Mouse (Mus musculus) MEL (cell line): ENCODE measurements around the gene Hnrnph1. TPM values are rescaled to one million over a fixed set of nuclear protein-coding genes. Genes with fewer than 3 reads are reported as not detected.
A peak's percentile ranks its signal among the peaks of the same experiment; 100 is the strongest.

Experiments used
- DNase-seq: peaks from one replicate; pipeline ENCODE4 v3.0.0; 2011; ENCODE audit warnings: low read depth, low spot score
- H3K27ac ChIP-seq: 2 replicates; pipeline ENCODE4 v1.5.1; 2012; ENCODE audit warnings: low read depth, mild to moderate bottlenecking, control low read depth, low read length, moderate library complexity; ENCODE audit not compliant: control insufficient read depth
- H3K27me3 ChIP-seq, 2 experiments: fragments of 150-350 bp in 1 of 2; sonication (generic) in 1 of 2; 2 replicates each; pipeline ENCODE4 v1.6.1; 2012; ENCODE audit warnings: low read length in 2 of 2, mild to moderate bottlenecking in 2 of 2, improper control_type of control experiment in 1 of 2, moderate library complexity in 1 of 2; ENCODE audit not compliant: insufficient read depth in 2 of 2, control insufficient read depth in 1 of 2
- H3K36me3 ChIP-seq, 2 experiments: 2 replicates each; pipeline ENCODE4 v1.6.1; 2012 to 2014; ENCODE audit warnings: low read length in 2 of 2, improper control_type of control experiment in 1 of 2, inconsistent platforms in 1 of 2, mild to moderate bottlenecking in 1 of 2; ENCODE audit not compliant: insufficient read depth in 2 of 2, control insufficient read depth in 1 of 2
- H3K4me1 ChIP-seq, 2 experiments: fragments of 150-350 bp in 1 of 2; sonication (generic) in 1 of 2; 2 replicates each; pipeline ENCODE4 v1.6.1; 2012; ENCODE audit warnings: low read length in 2 of 2, improper control_type of control experiment in 1 of 2, mild to moderate bottlenecking in 1 of 2; ENCODE audit not compliant: insufficient read depth in 2 of 2, control insufficient read depth in 1 of 2
- H3K4me3 ChIP-seq, 2 experiments: fragments of 150-350 bp in 1 of 2; sonication (generic) in 1 of 2; 2 replicates each; pipeline ENCODE4 v1.5.1; 2012; ENCODE audit warnings: low read depth in 2 of 2, low read length in 2 of 2, mild to moderate bottlenecking in 2 of 2, moderate library complexity in 2 of 2, control low read depth in 1 of 2, improper control_type of control experiment in 1 of 2; ENCODE audit not compliant: control insufficient read depth in 1 of 2, insufficient read depth in 1 of 2
- H3K79me2 ChIP-seq: 2 replicates; pipeline ENCODE4 v1.6.1; 2012; ENCODE audit warnings: mild to moderate bottlenecking, low read length, moderate library complexity; ENCODE audit not compliant: control insufficient read depth, poor library complexity, insufficient read depth
- H3K9ac ChIP-seq: 2 replicates; pipeline ENCODE4 v1.6.1; 2012; ENCODE audit warnings: low read depth, mild to moderate bottlenecking, control low read depth, low read length, moderate library complexity; ENCODE audit not compliant: control insufficient read depth, poor library complexity, severe bottlenecking
- H3K9me3 ChIP-seq: fragments of 150-350 bp; sonication (generic); replicated peaks from 2 replicates; pipeline ENCODE4 v1.6.1; 2012; ENCODE audit warnings: mild to moderate bottlenecking, low read length, improper control_type of control experiment, moderate library complexity; ENCODE audit not compliant: insufficient read depth
- BHLHE40 ChIP-seq: IDR thresholded peaks from 2 replicates; pipeline ENCODE4 v1.6.1; 2012; ENCODE audit warnings: low read depth, mild to moderate bottlenecking, inconsistent platforms, low read length, improper control_type of control experiment, borderline replicate concordance
- CHD1 ChIP-seq: IDR thresholded peaks from 2 replicates; pipeline ENCODE4 v1.6.1; 2012; ENCODE audit warnings: low read depth, mild to moderate bottlenecking, inconsistent platforms, low read length, improper control_type of control experiment
- CHD2 ChIP-seq: IDR thresholded peaks from 2 replicates; pipeline ENCODE4 v1.6.1; 2011; ENCODE audit warnings: low read length, improper control_type of control experiment
- CTCF ChIP-seq, 3 experiments: IDR thresholded peaks in 2 of 3; conservative IDR thresholded peaks in 1 of 3; 2 replicates each; pipeline ENCODE4 v1.5.1; 2011 to 2012; ENCODE audit warnings: low read length in 3 of 3, low read depth in 2 of 3, mild to moderate bottlenecking in 2 of 3, improper control_type of control experiment in 1 of 3, inconsistent platforms in 1 of 3, mixed read lengths in 1 of 3, moderate library complexity in 1 of 3; ENCODE audit not compliant: control insufficient read depth in 1 of 3, insufficient read depth in 1 of 3, poor library complexity in 1 of 3, severe bottlenecking in 1 of 3
- ELF1 ChIP-seq: IDR thresholded peaks from 2 replicates; pipeline ENCODE4 v1.6.1; 2014; ENCODE audit warnings: low read depth, mild to moderate bottlenecking, inconsistent platforms, low read length, improper control_type of control experiment, moderate library complexity
- EP300 ChIP-seq, 2 experiments: IDR thresholded peaks; 2 replicates each; pipeline ENCODE4 v1.6.1; 2011; ENCODE audit warnings: improper control_type of control experiment in 2 of 2, low read length in 2 of 2, low read depth in 1 of 2, mild to moderate bottlenecking in 1 of 2
- ETS1 ChIP-seq: IDR thresholded peaks from 2 replicates; pipeline ENCODE4 v1.6.1; 2012; ENCODE audit warnings: low read depth, mild to moderate bottlenecking, inconsistent platforms, low read length, improper control_type of control experiment, moderate library complexity
- GABPA ChIP-seq: IDR thresholded peaks from 2 replicates; pipeline ENCODE4 v1.6.1; 2012; ENCODE audit warnings: low read depth, mild to moderate bottlenecking, inconsistent platforms, low read length, improper control_type of control experiment, moderate library complexity
- GATA1 ChIP-seq: IDR thresholded peaks from 2 replicates; pipeline ENCODE4 v1.6.1; 2011; ENCODE audit warnings: low read depth, low read length, improper control_type of control experiment
- HCFC1 ChIP-seq: IDR thresholded peaks from 2 replicates; pipeline ENCODE4 v1.6.1; 2012; ENCODE audit warnings: low read depth, mild to moderate bottlenecking, inconsistent platforms, low read length, improper control_type of control experiment, moderate library complexity
- JUND ChIP-seq: IDR thresholded peaks from 2 replicates; pipeline ENCODE4 v1.6.1; 2011; ENCODE audit warnings: low read depth, mild to moderate bottlenecking, improper control_type of control experiment, low read length
- KAT2A ChIP-seq: conservative IDR thresholded peaks from 2 replicates; pipeline ENCODE4 v1.6.1; 2012; ENCODE audit warnings: low read depth, low read length, improper control_type of control experiment, inconsistent platforms
- MAFK ChIP-seq: IDR thresholded peaks from 2 replicates; pipeline ENCODE4 v1.6.1; 2011; ENCODE audit warnings: low read depth, mild to moderate bottlenecking, low read length, improper control_type of control experiment, borderline replicate concordance
- MAZ ChIP-seq: IDR thresholded peaks from 2 replicates; pipeline ENCODE4 v1.6.1; 2012; ENCODE audit warnings: low read depth, mild to moderate bottlenecking, inconsistent platforms, low read length, improper control_type of control experiment
- MEF2A ChIP-seq: IDR thresholded peaks from 2 replicates; pipeline ENCODE4 v1.6.1; 2014; ENCODE audit warnings: low read depth, mild to moderate bottlenecking, inconsistent platforms, low read length, improper control_type of control experiment; ENCODE audit not compliant: poor library complexity, insufficient replicate concordance, severe bottlenecking; ENCODE audit errors: extremely low read depth
- MXI1 ChIP-seq: IDR thresholded peaks from 2 replicates; pipeline ENCODE4 v1.6.1; 2011; ENCODE audit warnings: mild to moderate bottlenecking, low read depth, low read length, improper control_type of control experiment
- MYB ChIP-seq: IDR thresholded peaks from 2 replicates; pipeline ENCODE4 v1.6.1; 2011; ENCODE audit warnings: mild to moderate bottlenecking, low read depth, low read length, improper control_type of control experiment
- MYC ChIP-seq: IDR thresholded peaks from 2 replicates; pipeline ENCODE4 v1.6.1; 2011; ENCODE audit warnings: low read depth, mild to moderate bottlenecking, low read length, improper control_type of control experiment, moderate library complexity
- NELFE ChIP-seq: IDR thresholded peaks from 2 replicates; pipeline ENCODE4 v1.6.1; 2011; ENCODE audit warnings: low read depth, low read length, improper control_type of control experiment
- NRF1 ChIP-seq: IDR thresholded peaks from 2 replicates; pipeline ENCODE4 v1.6.1; 2014; ENCODE audit warnings: low read depth, mild to moderate bottlenecking, inconsistent platforms, low read length, improper control_type of control experiment, moderate library complexity; ENCODE audit not compliant: poor library complexity, insufficient read depth, severe bottlenecking
- POLR2A ChIP-seq, 2 experiments: IDR thresholded peaks; 2 replicates each; pipeline ENCODE4 v1.6.1; 2011 to 2012; ENCODE audit warnings: low read length in 2 of 2, mild to moderate bottlenecking in 2 of 2, control low read depth in 1 of 2, improper control_type of control experiment in 1 of 2, low read depth in 1 of 2, moderate library complexity in 1 of 2; ENCODE audit not compliant: control insufficient read depth in 1 of 2, insufficient read depth in 1 of 2, poor library complexity in 1 of 2
- POLR2AphosphoS5 ChIP-seq: IDR thresholded peaks from 2 replicates; pipeline ENCODE4 v1.6.1; 2012; ENCODE audit warnings: low read depth, borderline replicate concordance, mild to moderate bottlenecking, inconsistent platforms, low read length, moderate library complexity, mixed read lengths
- RAD21 ChIP-seq: IDR thresholded peaks from 2 replicates; pipeline ENCODE4 v1.6.1; 2011; ENCODE audit warnings: mild to moderate bottlenecking, low read depth, low read length, improper control_type of control experiment
- RCOR1 ChIP-seq: IDR thresholded peaks from 2 replicates; pipeline ENCODE4 v1.6.1; 2012; ENCODE audit warnings: low read depth, mild to moderate bottlenecking, inconsistent platforms, low read length, improper control_type of control experiment
- SIN3A ChIP-seq: IDR thresholded peaks from 2 replicates; pipeline ENCODE4 v1.6.1; 2012; ENCODE audit warnings: low read length, improper control_type of control experiment, inconsistent platforms
- TAL1 ChIP-seq: IDR thresholded peaks from 2 replicates; pipeline ENCODE4 v1.6.1; 2012; ENCODE audit warnings: mild to moderate bottlenecking, inconsistent platforms, low read length, moderate library complexity, mixed read lengths
- TCF12 ChIP-seq: IDR thresholded peaks from 2 replicates; pipeline ENCODE4 v1.6.1; 2014; ENCODE audit warnings: low read depth, mild to moderate bottlenecking, inconsistent platforms, low read length, improper control_type of control experiment, moderate library complexity
- UBTF ChIP-seq: IDR thresholded peaks from 2 replicates; pipeline ENCODE4 v1.6.1; 2012; ENCODE audit warnings: low read depth, mild to moderate bottlenecking, inconsistent platforms, low read length, improper control_type of control experiment, moderate library complexity, borderline replicate concordance; ENCODE audit not compliant: insufficient read depth
- USF1 ChIP-seq: IDR thresholded peaks from 2 replicates; pipeline ENCODE4 v1.6.1; 2014; ENCODE audit warnings: low read depth, mild to moderate bottlenecking, inconsistent platforms, low read length, improper control_type of control experiment, moderate library complexity
- USF2 ChIP-seq, 2 experiments: IDR thresholded peaks; 2 replicates each; pipeline ENCODE4 v1.6.1; 2011 to 2012; ENCODE audit warnings: improper control_type of control experiment in 2 of 2, low read length in 2 of 2, borderline replicate concordance in 1 of 2, inconsistent platforms in 1 of 2, low read depth in 1 of 2, mild to moderate bottlenecking in 1 of 2; ENCODE audit not compliant: insufficient read depth in 1 of 2
- ZKSCAN1 ChIP-seq: IDR thresholded peaks from 2 replicates; pipeline ENCODE4 v1.6.1; 2012; ENCODE audit warnings: low read depth, mild to moderate bottlenecking, inconsistent platforms, low read length, improper control_type of control experiment, moderate library complexity
- ZMIZ1 ChIP-seq: IDR thresholded peaks from 2 replicates; pipeline ENCODE4 v1.6.1; 2012; ENCODE audit warnings: low read depth, mild to moderate bottlenecking, inconsistent platforms, low read length, improper control_type of control experiment, moderate library complexity
- ZNF384 ChIP-seq: IDR thresholded peaks from 2 replicates; pipeline ENCODE4 v1.6.1; 2012; ENCODE audit warnings: low read depth, mild to moderate bottlenecking, inconsistent platforms, low read length, improper control_type of control experiment
- polyA plus RNA-seq, 2 experiments: library from polyadenylated mRNA; stranded (reverse) in 1 of 2; unstranded in 1 of 2; fragments of >175 nt in 1 of 2; fragments of >200 nt in 1 of 2; gene quantifications; 2 replicates each; pipeline versions ENCODE4 v1.2.1 to v1.2.4; 2012; ENCODE audit warnings: low replicate concordance in 2 of 2, low read depth in 1 of 2; ENCODE audit not compliant: insufficient read length in 2 of 2, insufficient read depth in 1 of 2, missing spikeins in 1 of 2
- total RNA-seq: library from RNA; depleted of rRNA; stranded (reverse); fragments of 300-350 nt; gene quantifications from 2 replicates; pipeline ENCODE4 v1.2.3, GENCODE M21; 2012

Hnrnph1 gene
- total and polyA plus RNA-seq, 3 experiments, result 227 to 552 (median 425) TPM

DNA sequence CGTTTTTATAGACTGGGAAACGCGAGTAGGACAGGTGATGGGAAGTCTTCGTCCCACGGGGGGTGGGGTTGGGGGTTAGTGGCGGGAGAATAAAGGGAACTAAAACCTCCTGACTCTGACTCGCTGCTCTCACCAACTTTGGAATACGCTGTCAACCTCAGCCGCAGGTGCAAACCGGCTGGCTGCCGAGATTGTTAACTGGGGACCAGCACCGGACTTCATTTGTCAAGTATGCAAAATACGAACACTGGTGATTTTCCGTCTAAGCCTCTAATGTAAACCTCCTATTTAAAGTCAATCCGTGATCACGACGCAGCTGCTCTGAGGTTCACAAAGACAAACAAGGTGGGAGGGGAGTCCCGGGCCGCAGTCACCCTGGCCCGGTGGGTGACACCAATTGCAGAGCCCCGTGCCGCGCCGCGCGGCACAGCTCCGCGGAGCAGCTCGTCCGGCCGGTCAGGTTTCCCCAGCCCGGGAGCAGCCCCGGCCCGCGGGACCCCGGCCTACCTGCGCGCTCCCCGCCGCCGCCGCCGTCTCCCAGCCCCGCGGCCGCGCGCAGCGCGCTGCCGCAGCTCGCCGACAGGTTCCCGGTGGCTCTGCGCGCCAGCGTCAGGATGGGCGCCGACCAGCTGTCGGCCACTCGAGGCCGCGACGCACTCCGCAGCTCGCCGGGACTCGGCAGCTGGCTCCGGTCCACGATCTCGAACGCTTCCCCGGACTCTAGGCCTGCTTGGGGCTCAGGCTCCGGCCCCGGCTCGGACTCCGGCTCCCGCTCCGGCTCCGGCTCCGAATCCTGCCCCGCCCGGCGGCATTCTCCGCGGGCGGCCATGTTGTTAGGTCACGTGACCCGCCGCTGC, 53.7 kb downstream of the Hnrnph1 start, which contains the start of gene Rufy1:
TSS of gene Rufy1 (minus strand) at position 849 of the 857 bp plus-strand sequence.
- peak within 1 kb of the TSS; percentile 94 for H3K9ac ChIP-seq
- H3K4me1 ChIP-seq, result peaks cover 7 to 10% of the 10 kb centered on the region in 2 experiments
- peaks cover 7% of the 10 kb centered on the region; the same call in 1 of the 2 replicates for H3K79me2 ChIP-seq
- peaks cover 0 to 11% of the 10 kb centered on the region in 2 experiments; a peak in 2 of 4 replicates for H3K36me3 ChIP-seq
- H3K27me3 ChIP-seq, result no peaks in the 10 kb centered on the region
- peak; percentile 90 for DNase-seq
- no peaks in the 10 kb centered on the region for H3K9me3 ChIP-seq
- H3K4me3 ChIP-seq, result peak within 1 kb of the TSS; percentile 68 to 88
- peak within 1 kb of the TSS; percentile 94 for H3K27ac ChIP-seq
- peak; percentile 62 for TF ChIP-seq NELFE
- TF ChIP-seq RCOR1, result peak; percentile 72
- TF ChIP-seq GABPA, result no peak
- TF ChIP-seq ZMIZ1, result no peak; the same call in 1 of the 2 replicates
- no peak for TF ChIP-seq POLR2AphosphoS5
- no peak for TF ChIP-seq JUND
- TF ChIP-seq POLR2A (IDR thresholded peaks at IDR 0.05; ENCODE audit: control insufficient read depth in 1 of 2, insufficient read depth in 1 of 2, low read depth in 1 of 2, low read length in 2 of 2, poor library complexity in 1 of 2), result peak in 1 of 2 experiments; percentile 91; a peak in 3 of 4 replicates
- no peak for TF ChIP-seq RAD21
- no peak; the same call in 1 of the 2 replicates for TF ChIP-seq TAL1
- no peak for TF ChIP-seq GATA1
- TF ChIP-seq CHD2, result no peak
- peak; percentile 62; the same call in 1 of the 2 replicates for TF ChIP-seq MAZ
- TF ChIP-seq MXI1, result no peak
- TF ChIP-seq ZNF384, result no peak
- TF ChIP-seq BHLHE40, result no peak; the same call in 1 of the 2 replicates
- peak; percentile 17 for TF ChIP-seq ETS1
- TF ChIP-seq EP300 (IDR thresholded peaks at IDR 0.05; ENCODE audit: low read depth in 1 of 2, low read length in 2 of 2), result peak in 1 of 2 experiments; percentile 39; a peak in 1 of 4 replicates
- no peak for TF ChIP-seq NRF1
- 0 out of 2 replicates have a peak, but pooled peaks have one; percentile 28 for TF ChIP-seq UBTF
- no peak for TF ChIP-seq CTCF (IDR thresholded peaks at IDR 0.05 in 2 of 3, conservative IDR thresholded peaks at IDR 0.05 in 1 of 3; ENCODE audit: control insufficient read depth in 1 of 3, insufficient read depth in 1 of 3, low read depth in 2 of 3, low read length in 3 of 3, poor library complexity in 1 of 3, severe bottlenecking in 1 of 3)
- no peak for TF ChIP-seq ZKSCAN1
- TF ChIP-seq USF2 (IDR thresholded peaks at IDR 0.05; ENCODE audit: borderline replicate concordance in 1 of 2, insufficient read depth in 1 of 2, low read depth in 1 of 2, low read length in 2 of 2), result peak; percentile 70 to 91; a peak in 3 of 4 replicates
- TF ChIP-seq ELF1, result no peak
- no peak for TF ChIP-seq MYB
- peak; percentile 72; the same call in 1 of the 2 replicates for TF ChIP-seq HCFC1
- TF ChIP-seq CHD1, result no peak
- peak; percentile 36; the same call in 1 of the 2 replicates for TF ChIP-seq SIN3A
- TF ChIP-seq USF1, result peak; percentile 98
- no peak for TF ChIP-seq MEF2A
- TF ChIP-seq MAFK, result no peak
- 0 out of 2 replicates have a peak, but pooled peaks have one; percentile 13 for TF ChIP-seq MYC
- TF ChIP-seq KAT2A, result no peak; the same call in 1 of the 2 replicates
- peak; percentile 63; the same call in 1 of the 2 replicates for TF ChIP-seq TCF12
